Mouse (Mus musculus) midbrain, postnatal 0 days (tissue): ENCODE data around the gene Zmynd10. TPM values are rescaled to one million over a fixed set of nuclear protein-coding genes. Genes with fewer than 3 reads are reported as not detected.

Experiments
- ATAC-seq: fragments of 200-750 bp; cut with Nextera tagmentation; 2 replicates; pipeline ENCODE4 v1.8.0; 2017; ENCODE audit warnings: moderate number of reproducible peaks, mild to moderate bottlenecking, moderate TSS enrichment, moderate library complexity; ENCODE audit not compliant: low FRiP score
- DNase-seq: peaks from one replicate; pipeline ENCODE4 v3.0.0-alpha.2; 2015; ENCODE audit warnings: low spot score
- H3K27ac ChIP-seq: fragments of 300-500 bp; sonication (generic); 2 replicates; pipeline ENCODE4 v1.5.1; 2014; ENCODE audit warnings: low read depth, mild to moderate bottlenecking, low read length, mixed read lengths
- H3K27me3 ChIP-seq: fragments of 300-500 bp; sonication (generic); 2 replicates; pipeline ENCODE4 v1.6.1; 2014; ENCODE audit warnings: low read length, control low read depth, mixed read lengths; ENCODE audit not compliant: insufficient read depth
- H3K36me3 ChIP-seq: fragments of 300-500 bp; sonication (generic); 2 replicates; pipeline ENCODE4 v1.6.1; 2014; ENCODE audit warnings: low read length, control low read depth, mixed read lengths; ENCODE audit not compliant: insufficient read depth
- H3K4me1 ChIP-seq: fragments of 300-500 bp; sonication (generic); 2 replicates; pipeline ENCODE4 v1.6.1; 2014; ENCODE audit warnings: mild to moderate bottlenecking, control low read depth, antibody characterized with exemption, low read length, mixed read lengths; ENCODE audit not compliant: insufficient read depth
- H3K4me2 ChIP-seq: fragments of 300-500 bp; sonication (generic); 2 replicates; pipeline ENCODE4 v1.6.1; 2014; ENCODE audit warnings: low read depth, mild to moderate bottlenecking, low read length, mixed read lengths; ENCODE audit not compliant: poor library complexity, severe bottlenecking
- H3K4me3 ChIP-seq: fragments of 300-500 bp; sonication (generic); 2 replicates; pipeline ENCODE4 v1.5.1; 2014; ENCODE audit warnings: low read depth, mild to moderate bottlenecking, low read length, moderate library complexity
- H3K9ac ChIP-seq: fragments of 300-500 bp; sonication (generic); replicated peaks from 2 replicates; pipeline ENCODE4 v1.6.1; 2014; ENCODE audit warnings: mild to moderate bottlenecking, low read length, moderate library complexity, mixed read lengths; ENCODE audit not compliant: poor library complexity, severe bottlenecking
- H3K9me3 ChIP-seq: fragments of 300-500 bp; sonication (generic); 2 replicates; pipeline ENCODE4 v1.6.1; 2016; ENCODE audit warnings: low read length, control low read depth
- CTCF ChIP-seq: IDR thresholded peaks from 2 replicates; pipeline ENCODE4 v1.5.1; 2016; ENCODE audit warnings: antibody characterized with exemption, mild to moderate bottlenecking
- WGBS: fragments of 180-500 bp; shearing (Covaris S2); extraction: QIAGEN DNeasy Blood & Tissue Kit; methylation state at CpG from one replicate; pipeline ENCODE4 v1.1.7; 2014; 5-methylcytosine and 5-hydroxymethylcytosine counted together
- polyA plus RNA-seq: library from polyadenylated mRNA; unstranded; fragments of >200 nt; fragmentation: Nextera tagmentation; extraction: Ambion mirVana; gene quantifications from 2 replicates; pipeline ENCODE4 v1.2.1, GENCODE M21; 2015
- total RNA-seq: library from RNA; depleted of rRNA; stranded (reverse); fragments of >200 nt; gene quantifications from 2 replicates; pipeline ENCODE4 v1.2.3, GENCODE M21; 2014; rRNA removed

The Zmynd10 gene
- total RNA-seq (3.3 and 4.2 TPM in 2 replicates), polyA plus RNA-seq (4.9 and 5.0 TPM in 2 replicates)

GRCm38 (mm10) chr9:107547026-107547425 lies at the start of gene Zmynd10:
TSS of gene Zmynd10 (plus strand) at chr9:107547298.
- peak; percentile 95 for DNase-seq
- 3% methylated on average over 20 of the region's 20 CpGs for WGBS
- ATAC-seq: peak; percentile 50
- no peak for TF ChIP-seq CTCF
- H3K27me3 ChIP-seq: peaks cover 20% of the 10 kb centered on the region
- H3K4me2 ChIP-seq: peak within 1 kb of the TSS; percentile 57
- H3K36me3 ChIP-seq: peaks cover 14% of the 10 kb centered on the region
- H3K4me3 ChIP-seq: peak within 1 kb of the TSS; percentile 22
- no peaks in the 10 kb centered on the region for H3K9me3 ChIP-seq
- 0 out of 2 replicates have a peak within 1 kb of the TSS, but pooled peaks have one; percentile 19 for H3K9ac ChIP-seq
- H3K4me1 ChIP-seq: peaks cover 11% of the 10 kb centered on the region; the same call in 1 of the 2 replicates
- H3K27ac ChIP-seq: peak within 1 kb of the TSS; percentile 19; the same call in 1 of the 2 replicates

- no peaks in the 10 kb centered on the region for H3K4me1 ChIP-seq
- no peak for TF ChIP-seq CTCF
- DNase-seq (no peak), ATAC-seq (no peak)
- WGBS: 88% methylated on average over 3 of the region's 3 CpGs
- peaks cover 10% of the 10 kb centered on the region; the same call in 1 of the 2 replicates for H3K36me3 ChIP-seq
- no peak overlapping the region for H3K27ac ChIP-seq
- no peak overlapping the region for H3K4me2 ChIP-seq
- no peaks in the 10 kb centered on the region for H3K27me3 ChIP-seq
- no peak overlapping the region for H3K4me3 ChIP-seq
- no peaks in the 10 kb centered on the region for H3K9me3 ChIP-seq
- no peak overlapping the region for H3K9ac ChIP-seq
Observed at GRCm38 (mm10) chr9:107500708-107501286, 46.3 kb upstream of the Zmynd10 start.

GRCm38 (mm10) chr9:107502131-107502846 lies 44.8 kb upstream of the Zmynd10 start:
- no peak overlapping the region for H3K4me3 ChIP-seq
- no peaks in the 10 kb centered on the region for H3K4me1 ChIP-seq
- no peak overlapping the region for H3K9ac ChIP-seq
- H3K36me3 ChIP-seq: peaks cover 10% of the 10 kb centered on the region; the same call in 1 of the 2 replicates
- 85% methylated on average over 12 of the region's 12 CpGs for WGBS
- no peak overlapping the region for H3K4me2 ChIP-seq
- ATAC-seq (no peak), DNase-seq (no peak)
- no peaks in the 10 kb centered on the region for H3K27me3 ChIP-seq
- no peak for TF ChIP-seq CTCF
- H3K9me3 ChIP-seq: no peaks in the 10 kb centered on the region
- no peak overlapping the region for H3K27ac ChIP-seq

- Histone ChIP-seq H3K4me3 (no peak overlapping the region), H3K9me3 (no peaks in the 10 kb centered on the region), H3K4me2 (no peak overlapping the region), H3K4me1 (0 out of 2 replicates have a peak, but pooled peaks cover 3% of the 10 kb centered on the region), H3K36me3 (no peaks in the 10 kb centered on the region), H3K9ac (no peak overlapping the region; the same call in 1 of the 2 replicates), H3K27ac (peak overlapping the region; percentile 34; the same call in 1 of the 2 replicates), H3K27me3 (no peaks in the 10 kb centered on the region)
- ATAC-seq: no peak
- 60% methylated on average over 19 of the region's 19 CpGs for WGBS
- DNase-seq: no peak
- no peak for TF ChIP-seq CTCF
Observed at GRCm38 (mm10) chr9:107504662-107505537, 42.2 kb upstream of the Zmynd10 start.

GRCm38 (mm10) chr9:107508266-107508665 lies 38.8 kb upstream of the Zmynd10 start:
- H3K4me3 ChIP-seq: no peak overlapping the region
- 0 out of 2 replicates have a peak, but pooled peaks cover 3% of the 10 kb centered on the region for H3K4me1 ChIP-seq
- no peak overlapping the region for H3K27ac ChIP-seq
- peaks cover under 1% of the 10 kb centered on the region; the same call in 1 of the 2 replicates for H3K36me3 ChIP-seq
- H3K27me3 ChIP-seq: no peaks in the 10 kb centered on the region
- H3K4me2 ChIP-seq: 0 out of 2 replicates have a peak overlapping the region, but pooled peaks have one; percentile 5
- TF ChIP-seq CTCF: peak; percentile 54
- ATAC-seq: 0 out of 2 replicates have a peak, but pooled peaks have one; percentile 17
- peak; percentile 69 for DNase-seq
- no peaks in the 10 kb centered on the region for H3K9me3 ChIP-seq
- H3K9ac ChIP-seq: no peak overlapping the region
- WGBS: 43% methylated on average over 10 of the region's 10 CpGs
